Mouse (Mus musculus): ENCODE measurements around the gene Pold2.

Gene Pold2

DNA sequence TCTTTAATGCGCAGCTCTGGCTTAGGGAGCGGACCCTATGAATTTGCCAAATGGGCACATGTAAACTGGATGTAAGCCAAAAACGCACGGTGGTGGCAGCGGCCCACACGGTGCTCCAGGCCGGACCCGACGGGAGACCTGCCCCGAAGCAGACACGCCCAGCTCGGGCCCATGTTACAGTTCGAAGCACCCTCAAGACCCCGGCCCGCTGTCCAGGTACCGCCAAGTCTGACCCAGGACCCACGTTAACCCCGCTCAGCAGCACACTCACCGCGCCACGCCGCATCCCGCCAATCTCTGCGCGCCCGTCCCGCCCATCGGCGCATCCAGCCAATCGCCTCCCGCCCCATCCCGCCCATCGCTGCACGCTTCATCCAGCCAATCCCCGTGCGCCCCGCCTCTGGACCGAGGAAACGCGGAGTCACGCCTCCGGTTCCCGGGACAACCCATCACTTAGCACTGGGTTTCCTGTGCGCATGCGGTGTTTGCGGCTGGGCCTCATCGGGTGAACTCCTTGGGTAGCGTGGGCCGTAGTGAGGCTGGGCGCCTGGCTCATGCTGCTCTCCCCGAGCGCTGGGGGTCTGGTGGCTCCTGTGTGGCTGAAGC, at the start of gene Pold2:
TSS of gene Pold2 (minus strand) at position 372 of the 606 bp plus-strand sequence.
- peak; percentile 96 to 97 for DNase-seq (ENCODE audit: low spot score in 2 of 2)

DNA sequence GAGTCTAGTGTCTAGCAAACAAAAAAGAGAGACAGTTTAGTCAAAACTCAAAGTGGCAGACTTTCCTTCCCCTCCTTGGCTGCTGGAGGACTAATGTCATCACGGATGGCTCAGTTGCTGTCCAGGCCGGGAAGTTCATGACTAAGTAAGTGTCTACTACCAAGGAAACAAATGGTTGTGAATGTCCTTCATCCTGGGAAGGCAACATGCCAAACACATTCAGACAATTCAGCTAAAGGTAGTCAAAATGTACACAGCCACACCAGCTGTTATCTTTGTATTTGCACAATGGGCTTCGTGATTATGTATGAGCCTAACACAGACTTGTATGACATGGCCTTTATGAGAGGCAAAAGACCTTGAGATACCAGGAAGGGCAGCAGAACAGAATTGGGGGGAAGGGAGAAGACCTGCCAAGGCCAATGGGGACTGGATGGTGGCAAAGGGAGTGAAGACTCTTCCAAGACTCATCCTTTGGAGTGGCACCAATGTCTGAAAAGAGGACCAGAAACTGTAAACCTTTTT, 48.7 kb upstream of the Pold2 start:
- DNase-seq (ENCODE audit: low spot score in 2 of 2): no peak

DNA sequence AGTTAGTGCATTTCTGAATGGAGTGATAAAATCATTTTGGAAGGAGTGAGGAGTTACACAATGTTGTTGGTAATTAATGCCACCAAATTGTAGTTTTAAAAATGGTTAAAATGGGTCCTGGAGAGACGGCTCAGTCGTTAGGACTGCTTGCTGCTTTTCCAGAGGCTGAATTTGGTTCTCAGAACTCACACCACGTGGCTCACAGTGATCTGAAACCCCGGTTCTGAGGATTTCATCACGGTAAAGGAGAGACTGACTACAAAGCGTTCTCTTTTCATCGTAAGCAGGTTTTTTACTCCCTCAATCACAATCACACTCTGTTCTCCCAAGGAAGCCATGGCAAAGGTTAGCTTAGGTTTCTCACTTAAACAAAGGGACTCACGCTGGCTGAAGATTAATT, 46.6 kb upstream of the Pold2 start:
- no peak for DNase-seq (ENCODE audit: low spot score in 2 of 2)

DNA sequence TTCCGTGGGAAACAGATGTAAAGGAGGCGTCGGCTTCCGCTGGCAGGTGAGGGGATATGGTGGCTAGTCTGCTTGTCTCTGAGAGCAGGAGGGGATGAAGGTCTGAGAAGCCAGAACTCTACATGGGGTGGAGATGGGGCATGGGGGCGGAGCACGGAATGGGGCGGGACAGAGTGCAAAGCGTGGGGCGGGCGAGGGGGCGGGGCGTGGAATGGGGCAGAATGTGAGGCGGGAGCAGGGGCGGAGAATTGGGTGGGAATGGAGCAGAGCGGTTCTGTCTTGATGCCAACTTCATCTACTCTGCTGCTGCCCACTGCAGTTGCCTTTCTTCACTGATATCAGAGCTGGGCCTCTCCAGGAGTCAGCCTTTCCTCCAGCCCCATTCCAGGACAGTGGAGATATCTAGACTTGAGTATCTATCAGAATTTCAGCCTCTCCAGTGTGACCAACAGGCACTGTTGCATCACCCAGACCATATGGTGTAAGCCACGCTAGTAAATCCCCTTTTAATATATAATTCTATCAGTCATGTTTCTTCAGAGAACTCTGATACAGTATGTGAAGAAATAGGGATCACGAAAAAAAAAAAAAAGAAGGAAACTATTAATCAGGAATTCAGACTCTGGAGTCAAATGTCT, 42.4 kb upstream of the Pold2 start:
- no peak for DNase-seq (ENCODE audit: low spot score in 2 of 2)

DNA sequence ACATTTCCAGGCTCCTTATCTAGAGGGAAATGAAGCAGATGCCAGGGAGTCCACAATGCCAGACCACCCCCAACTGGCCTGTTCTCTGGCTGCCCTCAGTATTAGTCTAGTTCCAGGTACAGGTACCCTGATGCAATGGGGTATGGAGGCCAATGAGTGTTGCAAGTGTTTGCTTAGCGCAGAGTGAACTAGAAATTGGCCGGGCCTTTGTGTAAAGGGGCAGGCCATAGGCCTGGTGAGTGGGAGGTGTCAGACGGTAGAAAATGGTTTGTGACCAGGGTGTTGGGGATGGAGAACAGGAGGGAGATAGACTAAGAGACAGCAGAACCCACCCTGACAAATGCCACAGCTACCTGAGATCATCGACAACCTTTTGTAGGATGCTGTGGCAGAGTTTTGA, 41.5 kb upstream of the Pold2 start:
- DNase-seq (ENCODE audit: low spot score in 2 of 2): no peak

DNA sequence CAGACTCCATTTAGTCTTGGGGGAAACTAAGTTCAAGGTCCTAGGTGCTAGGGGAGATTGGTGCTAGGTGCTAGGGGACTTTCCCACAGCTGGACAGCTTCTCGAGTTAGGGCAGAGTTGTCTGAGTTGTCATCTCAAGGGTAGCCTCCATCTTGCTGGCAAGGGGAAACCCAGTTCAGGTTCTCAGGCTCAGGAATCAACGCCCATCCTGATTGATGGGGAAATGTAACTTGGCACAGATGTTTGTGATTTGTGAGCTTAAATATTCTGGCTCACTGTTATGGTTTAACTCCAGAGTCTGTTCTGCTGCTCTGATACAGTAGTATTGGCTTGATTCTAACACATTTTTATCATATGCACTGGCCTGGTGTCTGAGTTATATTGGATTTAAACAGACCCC, 40.0 kb upstream of the Pold2 start:
- no peak for DNase-seq (ENCODE audit: low spot score in 2 of 2)

DNA sequence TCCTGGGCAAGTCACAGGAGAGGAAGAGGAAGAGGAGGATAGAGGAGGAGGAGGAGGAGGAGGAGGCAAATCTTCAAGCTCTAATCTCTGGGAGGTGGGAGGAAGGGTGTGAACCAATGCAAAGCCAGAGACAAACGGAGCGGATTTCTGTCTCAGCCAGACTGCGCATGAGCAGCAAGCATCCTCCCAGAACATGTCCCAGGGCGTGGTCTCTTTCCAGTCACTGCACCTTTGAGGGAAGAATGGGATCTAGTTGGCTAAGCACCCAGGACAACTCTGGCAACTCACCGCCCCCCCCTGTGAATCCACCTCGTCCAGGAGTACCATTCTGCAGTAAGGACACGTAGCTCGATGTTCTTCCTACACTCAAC, 38.1 kb upstream of the Pold2 start:
- no peak for DNase-seq (ENCODE audit: low spot score in 2 of 2)

DNA sequence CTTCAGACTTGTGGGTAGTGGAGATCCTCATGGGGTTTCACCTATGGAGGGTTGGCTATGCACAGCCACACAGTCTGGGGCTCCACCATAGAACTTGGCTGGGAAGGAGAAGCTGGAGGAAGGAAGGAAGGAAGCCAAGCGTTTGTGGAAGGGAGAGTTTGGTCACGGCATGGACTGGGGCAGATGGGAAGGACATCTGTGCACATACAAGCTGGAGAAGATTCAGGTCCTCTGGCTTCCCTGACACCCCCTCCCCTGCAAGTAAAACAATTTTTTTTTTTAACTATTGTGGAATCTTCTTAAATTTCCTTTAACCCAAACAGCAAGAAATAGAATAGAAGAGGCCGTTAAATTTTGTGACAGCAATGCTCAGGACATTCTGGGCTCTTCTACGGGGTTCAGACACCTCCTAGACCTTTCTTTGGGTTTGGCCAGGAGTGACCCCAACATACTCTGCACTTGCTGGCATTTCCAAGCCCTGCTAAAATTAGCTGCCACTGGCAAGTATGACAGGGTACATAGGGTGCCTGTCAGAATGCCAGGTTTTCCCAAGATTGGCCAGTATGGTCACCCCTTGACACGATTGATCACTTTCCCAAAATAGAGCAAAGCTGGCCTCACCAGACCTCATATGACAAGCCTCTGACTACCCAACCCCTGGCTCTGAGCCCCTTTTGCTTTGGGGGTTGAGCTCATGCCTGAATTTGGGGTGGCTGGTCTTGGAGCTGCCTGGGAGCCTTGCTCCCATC, 37.5 kb upstream of the Pold2 start:
- DNase-seq (ENCODE audit: low spot score in 2 of 2): no peak

DNA sequence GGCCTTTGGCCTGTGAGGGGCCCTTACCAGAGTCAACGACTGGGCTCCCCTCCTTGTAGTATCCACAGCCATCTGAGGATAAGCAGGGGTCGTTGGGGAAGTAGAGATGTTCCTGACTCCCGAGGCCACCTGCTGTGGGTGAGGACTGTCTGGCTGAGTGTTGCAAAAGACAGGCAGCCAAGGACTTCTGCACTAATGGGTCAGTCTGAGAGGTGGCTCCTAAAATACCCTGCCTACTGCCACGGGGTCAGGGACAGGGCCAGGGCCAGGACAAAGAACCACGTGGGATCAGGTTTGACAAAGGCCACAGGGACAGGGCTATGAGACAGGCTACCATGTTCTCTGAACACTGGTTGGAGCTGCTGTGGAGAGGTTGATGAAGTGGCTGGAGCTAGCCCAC, 36.8 kb upstream of the Pold2 start:
- DNase-seq (ENCODE audit: low spot score in 2 of 2): no peak

DNA sequence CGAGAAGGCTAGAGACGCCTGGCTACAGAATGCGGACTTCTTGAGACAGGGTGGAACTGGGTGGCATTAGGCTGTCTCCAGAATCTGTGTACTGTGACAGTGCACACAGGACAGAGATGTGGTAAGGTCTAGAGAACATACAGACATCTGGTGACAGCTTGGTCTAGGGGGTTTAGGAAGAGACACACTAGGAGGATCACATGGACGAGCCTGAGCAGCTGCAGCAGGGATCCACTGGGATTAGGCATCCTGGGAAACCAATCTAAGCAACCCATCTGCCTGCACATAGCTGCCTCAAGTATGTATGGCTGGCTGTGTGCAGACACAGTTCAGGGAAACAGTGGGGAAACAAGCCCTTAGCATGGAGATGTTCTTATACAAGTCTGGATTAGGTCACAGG, 35.8 kb upstream of the Pold2 start:
- DNase-seq (ENCODE audit: low spot score in 2 of 2): no peak

DNA sequence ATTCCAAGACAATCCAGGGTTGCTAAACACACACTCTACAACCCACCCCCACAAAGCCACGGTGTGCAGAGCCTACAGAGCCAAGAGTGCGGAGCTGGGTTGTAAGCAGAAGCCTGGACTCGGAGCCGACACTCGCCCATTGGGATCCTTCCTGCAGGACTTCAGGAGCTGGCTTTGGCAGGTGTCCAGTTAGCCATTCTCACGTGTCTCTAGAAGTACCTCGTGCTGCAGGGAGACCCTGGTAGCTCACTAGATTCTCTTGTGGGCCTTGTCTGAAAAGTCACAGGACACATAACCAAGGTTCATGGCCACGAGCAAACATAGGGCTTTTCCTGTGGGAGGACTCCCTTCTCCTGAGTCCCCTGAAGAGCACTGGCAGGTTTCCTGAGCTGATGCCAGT, 35.2 kb upstream of the Pold2 start:
- DNase-seq (ENCODE audit: low spot score in 2 of 2): no peak

DNA sequence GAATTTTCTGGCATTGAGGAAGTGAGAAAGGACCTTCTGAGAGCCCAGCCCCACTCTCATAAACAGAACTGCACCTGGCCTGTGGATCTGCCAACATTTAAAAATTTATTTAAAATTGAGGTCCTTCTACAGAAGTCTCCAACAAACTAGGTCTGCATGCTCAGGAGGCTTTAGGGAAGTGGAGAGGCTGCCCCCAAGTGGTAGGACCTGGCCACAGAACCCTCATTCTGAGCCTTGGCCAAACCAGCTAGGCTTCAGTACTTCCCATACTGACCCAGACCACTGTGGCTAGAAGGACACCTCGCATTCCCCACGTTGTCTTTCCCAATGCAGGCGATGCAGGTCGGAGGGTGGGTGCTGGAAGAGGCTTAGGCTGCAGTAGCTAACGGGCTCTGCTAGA, 34.5 kb upstream of the Pold2 start:
- DNase-seq (ENCODE audit: low spot score in 2 of 2): peak in 1 of 2 experiments; percentile 32

DNA sequence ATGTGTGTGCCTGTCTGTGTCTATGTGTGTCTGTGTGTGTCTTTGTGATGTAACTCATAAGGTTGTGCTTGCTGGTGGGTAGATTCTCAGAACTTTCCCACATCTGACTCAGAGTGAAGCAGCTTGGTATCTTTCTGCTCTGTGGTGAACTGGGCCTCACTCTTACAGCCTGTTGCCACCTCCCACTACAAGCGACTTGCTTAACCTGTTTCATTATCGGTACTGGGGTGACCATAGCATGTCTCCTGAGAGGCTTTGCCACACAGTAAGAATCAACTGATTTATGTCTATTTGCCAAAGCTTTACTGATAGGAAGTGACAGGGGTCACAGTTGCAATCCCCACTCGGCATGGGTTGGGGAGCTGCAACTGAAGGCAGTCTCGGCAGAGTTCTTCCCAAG, 30.6 kb upstream of the Pold2 start:
- no peak for DNase-seq (ENCODE audit: low spot score in 2 of 2)

DNA sequence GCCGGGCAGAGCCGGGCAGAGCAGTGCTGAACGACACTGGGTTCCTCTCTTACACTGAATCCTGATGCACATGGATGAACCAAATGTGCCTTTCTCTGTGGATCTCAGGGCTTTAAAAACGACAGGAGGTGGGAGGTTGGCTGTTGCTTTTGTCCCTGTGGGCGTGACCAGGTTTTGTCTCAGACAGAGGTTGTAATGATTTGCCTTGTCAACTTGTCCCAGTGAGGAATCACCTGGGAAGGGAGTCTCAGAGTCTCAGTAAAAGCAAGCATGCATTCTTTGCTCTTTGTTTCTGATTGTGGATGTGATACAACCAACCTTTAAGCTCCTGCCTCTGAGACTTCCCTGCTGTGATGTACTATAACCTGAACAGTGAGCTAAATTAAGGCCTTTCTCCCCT, 29.0 kb upstream of the Pold2 start:
- DNase-seq (ENCODE audit: low spot score in 2 of 2): no peak

DNA sequence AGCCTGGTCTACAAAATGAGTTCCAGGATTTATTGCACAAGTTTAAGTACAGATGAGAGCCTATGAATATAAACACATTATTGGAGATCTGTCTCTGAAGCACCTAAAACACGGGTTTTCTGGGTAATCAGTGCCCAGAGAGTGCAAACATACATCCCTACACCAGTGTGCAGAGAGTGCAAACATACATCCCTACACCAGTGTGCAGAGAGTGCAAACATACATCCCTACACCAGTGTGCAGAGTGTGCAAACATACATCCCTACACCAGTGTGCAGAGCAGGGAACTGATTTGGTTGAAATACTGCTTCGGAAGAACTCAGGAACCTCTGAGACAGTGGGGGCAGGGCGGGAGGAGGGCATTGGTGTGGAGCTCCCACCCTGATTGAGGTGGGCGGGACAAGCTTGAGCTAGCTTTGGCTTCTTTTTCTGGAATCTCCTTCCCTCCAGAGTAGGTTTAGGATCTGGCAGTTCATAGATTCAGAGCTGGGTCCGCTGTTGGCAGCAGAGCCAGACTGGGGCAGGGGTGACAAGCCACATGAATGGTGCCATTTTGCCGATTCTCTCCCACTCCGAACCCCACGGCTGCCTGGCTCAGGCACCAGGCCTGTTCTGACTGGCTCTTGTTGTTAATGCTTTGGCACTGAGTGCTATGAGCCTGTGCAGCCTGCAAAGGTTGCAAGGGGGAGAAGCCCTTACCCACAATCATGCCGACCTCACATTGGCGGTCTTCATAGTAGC, 27.9 kb upstream of the Pold2 start:
- no peak for DNase-seq (ENCODE audit: low spot score in 2 of 2)

DNA sequence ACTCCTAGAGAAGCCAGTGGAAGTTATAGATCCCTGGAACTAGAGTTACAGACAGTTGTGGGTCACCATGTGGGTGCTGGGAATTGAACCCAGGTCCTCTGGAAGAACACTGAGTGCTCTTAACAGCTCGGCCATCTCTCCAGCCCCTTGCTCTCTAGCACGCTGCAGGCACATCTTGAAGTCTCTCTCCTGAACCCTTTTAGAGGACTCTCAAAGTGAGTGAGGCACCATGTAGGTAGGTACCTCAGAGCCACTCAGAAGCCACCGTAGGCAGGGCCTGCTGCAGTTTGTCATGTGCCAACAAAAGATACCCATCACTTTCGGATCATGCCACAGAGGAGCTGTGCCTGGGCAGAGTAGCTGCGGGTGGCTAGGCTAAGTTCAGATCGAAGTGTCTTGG, 26.8 kb upstream of the Pold2 start:
- no peak for DNase-seq (ENCODE audit: low spot score in 2 of 2)

DNA sequence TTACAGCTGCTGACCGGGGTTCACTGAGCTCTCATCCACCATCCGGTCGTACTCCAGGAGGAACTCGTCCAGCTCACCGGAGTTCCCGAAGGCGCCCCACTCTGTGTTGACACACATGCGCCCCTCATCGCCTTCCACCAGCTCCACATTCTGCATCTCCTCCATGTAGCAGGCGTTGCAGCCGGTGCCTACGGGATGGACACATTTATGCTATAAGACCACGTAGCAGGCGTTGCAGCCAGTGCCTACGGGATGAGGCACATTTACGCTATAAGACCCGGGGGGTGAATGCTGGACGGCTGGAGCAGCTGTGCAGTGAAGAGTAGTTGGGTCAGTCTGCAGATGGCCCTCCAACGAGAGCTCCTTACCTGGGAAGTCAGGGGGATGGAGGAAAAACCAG, 26.3 kb upstream of the Pold2 start:
- no peak for DNase-seq (ENCODE audit: low spot score in 2 of 2)

DNA sequence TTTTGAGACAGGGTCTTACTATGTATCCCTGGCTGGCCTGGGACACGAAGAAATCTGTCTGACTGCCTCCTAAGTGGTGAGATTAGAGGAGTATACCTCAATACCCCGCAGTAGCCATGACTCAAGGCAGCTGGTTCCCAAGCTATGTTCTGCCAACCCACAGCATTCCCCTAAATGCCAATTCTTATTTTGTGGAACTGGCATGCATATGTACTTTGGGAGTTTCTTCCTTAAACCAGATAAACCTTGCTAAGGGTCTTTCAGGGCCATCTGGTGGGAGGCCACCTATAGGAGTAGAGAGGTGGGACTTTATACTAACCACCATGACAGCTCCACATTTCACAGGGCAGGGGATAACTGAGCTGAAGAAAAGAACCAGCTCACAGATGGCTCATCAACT, 25.8 kb upstream of the Pold2 start:
- no peak for DNase-seq (ENCODE audit: low spot score in 2 of 2)

DNA sequence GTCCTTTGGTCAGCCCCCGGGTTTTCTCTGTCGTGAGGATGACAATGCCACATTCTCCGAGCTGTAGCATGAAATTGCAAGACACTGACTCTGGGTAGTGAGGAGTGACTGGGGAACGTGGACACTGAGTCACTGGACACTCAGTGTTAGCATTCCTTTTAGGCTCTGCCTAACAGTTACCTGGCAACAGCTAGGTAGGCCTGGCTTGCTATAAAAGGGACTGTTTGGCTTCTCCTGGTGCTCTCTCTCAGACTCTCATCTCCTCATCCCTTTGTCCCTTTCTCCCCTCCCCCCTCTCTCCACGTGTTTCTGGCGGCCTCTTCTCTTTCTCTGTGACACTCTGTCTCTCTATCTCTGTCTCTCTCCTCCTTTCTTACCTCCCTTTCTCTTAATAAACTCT, 24.3 kb upstream of the Pold2 start:
- DNase-seq (ENCODE audit: low spot score in 2 of 2): no peak

DNA sequence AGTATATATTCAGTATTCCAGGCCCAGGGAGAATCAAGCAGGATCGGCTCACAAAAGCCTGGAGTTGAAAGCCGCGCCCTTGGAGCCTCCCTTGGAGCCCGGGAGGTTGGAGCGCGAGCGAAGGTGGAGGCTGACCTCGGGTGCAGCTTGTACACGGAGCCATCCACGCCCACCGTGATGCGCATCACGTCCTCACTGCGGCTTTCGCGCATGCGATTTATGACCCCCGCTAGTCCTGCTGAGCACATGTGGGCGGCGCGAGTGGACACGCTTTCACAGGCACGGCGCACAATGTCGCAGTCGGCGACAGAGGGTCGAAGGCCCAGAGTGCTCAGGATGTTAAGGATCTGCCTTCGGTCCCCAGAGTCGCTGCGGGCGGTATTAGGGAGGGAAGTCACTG, 23.9 kb upstream of the Pold2 start:
- DNase-seq (ENCODE audit: low spot score in 2 of 2): no peak

DNA sequence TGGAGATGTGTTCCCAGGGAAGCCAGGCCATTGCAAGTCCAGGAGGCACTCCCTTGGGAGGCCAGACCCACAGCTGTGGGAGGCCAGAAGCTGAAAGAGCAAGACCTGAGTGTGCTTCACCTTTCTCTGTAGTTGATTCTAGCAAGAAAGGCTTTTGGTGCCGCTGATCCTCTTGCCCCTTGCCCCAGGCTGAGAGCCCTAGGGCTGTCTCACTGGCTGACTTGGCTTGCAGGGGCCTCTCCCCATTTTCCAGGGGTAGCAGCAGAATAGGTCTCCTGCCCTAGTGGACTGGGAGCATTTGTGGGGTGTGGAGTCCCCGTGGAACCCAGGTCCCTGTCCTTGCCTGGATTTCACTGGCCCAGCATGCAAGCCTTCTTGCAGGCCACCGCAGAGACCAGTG, 23.2 kb upstream of the Pold2 start:
- no peak for DNase-seq (ENCODE audit: low spot score in 2 of 2)

DNA sequence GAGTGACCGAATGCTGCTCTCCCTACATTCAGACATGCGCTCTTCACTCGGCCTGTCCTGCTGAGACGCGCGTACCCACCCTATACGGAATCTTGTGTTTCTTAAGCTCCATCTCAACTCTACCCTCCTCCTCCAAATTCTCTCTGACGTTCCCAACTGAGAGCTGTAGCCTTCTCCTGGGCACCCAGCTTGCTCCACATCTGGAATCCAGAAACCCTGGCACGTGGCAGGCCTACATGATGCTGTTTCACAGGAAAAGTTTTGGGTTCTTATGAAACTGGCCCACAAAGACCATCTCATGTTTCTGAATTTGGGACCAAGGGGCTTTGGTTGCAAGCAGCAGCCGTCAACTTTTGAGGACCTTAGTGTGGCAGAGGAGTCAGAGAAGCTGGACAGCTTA, 21.2 kb upstream of the Pold2 start:
- no peak for DNase-seq (ENCODE audit: low spot score in 2 of 2)

DNA sequence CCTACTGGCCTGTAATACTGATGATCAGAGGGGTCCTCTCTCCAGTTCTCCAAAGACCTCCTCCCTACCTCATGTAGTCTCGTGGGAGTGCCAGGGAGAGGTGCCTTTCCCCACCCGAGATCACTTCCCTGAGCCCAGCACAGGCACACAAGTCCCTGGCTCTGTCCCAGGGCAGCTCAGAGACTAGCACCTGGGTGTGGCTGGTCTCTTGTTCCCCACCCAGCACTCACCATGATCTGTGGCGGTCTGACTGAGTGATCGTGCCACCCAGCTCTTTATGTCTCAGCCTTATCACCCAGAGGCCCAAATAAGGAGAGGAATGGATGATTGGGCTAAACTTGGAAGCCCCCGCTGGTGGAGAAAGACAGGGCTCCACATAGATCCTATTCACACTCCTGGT, 20.4 kb upstream of the Pold2 start, which contains the start of gene Myl7:
TSS of gene Myl7 (minus strand) at position 252 of the 400 bp plus-strand sequence.
- DNase-seq (ENCODE audit: low spot score in 2 of 2): no peak

All from thymus, postnatal 10 days (tissue).